Mouse (Mus musculus) lung, adult 2 months (tissue): ENCODE results near the gene Pde1c.

Source experiments
- CTCF ChIP-seq: fragments of 200-500 bp; IDR thresholded peaks from 2 replicates; pipeline ENCODE4 v1.5.1; 2011; ENCODE audit warnings: mild to moderate bottlenecking, low read length, control low read depth; ENCODE audit not compliant: insufficient read depth
- POLR2A ChIP-seq: fragments of 200-500 bp; IDR thresholded peaks from 2 replicates; pipeline ENCODE4 v1.6.1; 2011; ENCODE audit warnings: low read depth, mild to moderate bottlenecking, control low read depth, low read length, borderline replicate concordance; ENCODE audit errors: extremely low read depth

- TF ChIP-seq POLR2A (no peak), CTCF (no peak)
Measured at GRCm38 (mm10) chr6:56048580-56048979, 520.3 kb downstream of the Pde1c start.
